Comparison of ENCODE assay signal across 28 mouse cellular contexts in genomic region chr16:85231908-85232467, GRCm38 (mm10). TPM values are rescaled to one million over a fixed set of nuclear protein-coding genes. Genes with fewer than 3 reads are reported as not detected.
DNase-seq lines count a peak whose midpoint lies in the region; ATAC-seq and TF ChIP-seq lines count a peak whose summit lies in the region.
"Had no signal": no experiment of that assay in that cellular context is flagged by ENCODE, and none has a peak within 500 bp of the region (broad histone marks: within the 10 kb centered on the region; RNA-seq: fewer than 3 reads in every experiment).

No protein-coding gene starts in this region.

- 23% methylated on average over 6 of the region's 6 CpGs for WGBS in kidney, embryonic 14.5 days
- 29% methylated on average over 6 of the region's 6 CpGs for WGBS in embryonic facial prominence, embryonic 12.5 days
- 36% methylated on average over 6 of the region's 6 CpGs for WGBS in forebrain, postnatal 0 days

- H3K9ac ChIP-seq in kidney, embryonic 14.5 days (ENCODE audit: low read depth, low read length) = no peak overlapping the region
- H3K9ac ChIP-seq in embryonic facial prominence, embryonic 12.5 days = no peak overlapping the region
- no peak overlapping the region for H3K9ac ChIP-seq in forebrain, postnatal 0 days
- H3K9ac ChIP-seq: embryonic facial prominence, embryonic 15.5 days; heart, embryonic 12.5 days; liver, postnatal 0 days; midbrain, embryonic 12.5 days had no signal

- no peak for DNase-seq in kidney, adult 11 months
- DNase-seq in embryo, embryonic 10 days (ENCODE audit: low spot score) = peak; percentile 26
- DNase-seq in forebrain, postnatal 0 days = no peak
- DNase-seq in thymus, postnatal 4 days = no peak
- no peak for DNase-seq in layer of hippocampus, adult 9-11 months
- no peak for DNase-seq in left cerebral cortex, adult 11 months (ENCODE audit: low spot score)
- DNase-seq: adrenal gland, postnatal 14 days; cerebellum, adult 8-10 months; cerebellum, postnatal 36 days; gastrocnemius, postnatal 14 days; heart, adult 11 months; heart, postnatal 10 days; kidney, postnatal 25 days; liver, postnatal 0 days; lung, postnatal 14 days; right cerebral cortex, postnatal 14 days; spleen, adult 18-20 months; thymus, postnatal 14 days had no signal

- no peak for TF ChIP-seq CTCF in forebrain, postnatal 0 days (IDR thresholded peaks at IDR 0.05; ENCODE audit: low read depth)

- H3K4me1 ChIP-seq in kidney, embryonic 14.5 days (ENCODE audit: control insufficient read depth, insufficient read depth, low read length) = no peaks in the 10 kb centered on the region
- 0 out of 2 replicates have a peak, but pooled peaks cover 6% of the 10 kb centered on the region for H3K4me1 ChIP-seq in embryonic facial prominence, embryonic 12.5 days
- H3K4me1 ChIP-seq in forebrain, postnatal 0 days (ENCODE audit: insufficient read depth) = no peaks in the 10 kb centered on the region
- H3K4me1 ChIP-seq: embryonic facial prominence, embryonic 15.5 days; heart, embryonic 12.5 days; hindbrain, embryonic 10.5 days; midbrain, embryonic 12.5 days had no signal

- H3K36me3 ChIP-seq in kidney, embryonic 14.5 days (ENCODE audit: control insufficient read depth, insufficient read depth, low read length) = no peaks in the 10 kb centered on the region
- no peaks in the 10 kb centered on the region for H3K36me3 ChIP-seq in embryonic facial prominence, embryonic 12.5 days
- H3K36me3 ChIP-seq in forebrain, postnatal 0 days (ENCODE audit: insufficient read depth) = no peaks in the 10 kb centered on the region
- H3K36me3 ChIP-seq: embryonic facial prominence, embryonic 15.5 days; heart, embryonic 12.5 days; hindbrain, embryonic 10.5 days; midbrain, embryonic 12.5 days had no signal

- no peak overlapping the region for H3K4me2 ChIP-seq in kidney, embryonic 14.5 days (replicated peaks; ENCODE audit: low read depth, low read length)
- H3K4me2 ChIP-seq in embryonic facial prominence, embryonic 12.5 days (replicated peaks) = no peak overlapping the region
- H3K4me2 ChIP-seq in forebrain, postnatal 0 days (ENCODE audit: low read depth) = no peak overlapping the region
- H3K4me2 ChIP-seq: embryonic facial prominence, embryonic 15.5 days; heart, embryonic 12.5 days; liver, embryonic 11.5 days; midbrain, embryonic 12.5 days had no signal

- no peak overlapping the region for H3K27ac ChIP-seq in kidney, embryonic 14.5 days (ENCODE audit: low read depth, low read length)
- H3K27ac ChIP-seq in embryonic facial prominence, embryonic 12.5 days = 0 out of 2 replicates have a peak overlapping the region, but pooled peaks have one; percentile 17
- no peak overlapping the region for H3K27ac ChIP-seq in forebrain, postnatal 0 days (ENCODE audit: low read depth, low read length)
- H3K27ac ChIP-seq: embryonic facial prominence, embryonic 15.5 days; hindbrain, embryonic 10.5 days; hindbrain, postnatal 0 days; left cerebral cortex, adult 2 months; midbrain, embryonic 12.5 days had no signal

- H3K27me3 ChIP-seq in kidney, embryonic 14.5 days (ENCODE audit: control insufficient read depth, insufficient read depth, low read length) = no peaks in the 10 kb centered on the region
- no peaks in the 10 kb centered on the region for H3K27me3 ChIP-seq in embryonic facial prominence, embryonic 12.5 days
- H3K27me3 ChIP-seq in forebrain, postnatal 0 days (ENCODE audit: insufficient read depth, low read length) = no peaks in the 10 kb centered on the region
- H3K27me3 ChIP-seq: embryonic facial prominence, embryonic 15.5 days; heart, embryonic 12.5 days; midbrain, embryonic 12.5 days had no signal

- H3K9me3 ChIP-seq in kidney, embryonic 14.5 days (ENCODE audit: control insufficient read depth, low read length) = no peaks in the 10 kb centered on the region
- H3K9me3 ChIP-seq in embryonic facial prominence, embryonic 12.5 days = no peaks in the 10 kb centered on the region
- no peaks in the 10 kb centered on the region for H3K9me3 ChIP-seq in forebrain, postnatal 0 days (ENCODE audit: low read length)
- H3K9me3 ChIP-seq: embryonic facial prominence, embryonic 15.5 days; heart, embryonic 12.5 days; hindbrain, embryonic 10.5 days; midbrain, embryonic 12.5 days had no signal

- no peak overlapping the region for H3K4me3 ChIP-seq in kidney, embryonic 14.5 days (ENCODE audit: low read length)
- no peak overlapping the region for H3K4me3 ChIP-seq in embryonic facial prominence, embryonic 12.5 days
- H3K4me3 ChIP-seq in forebrain, postnatal 0 days (ENCODE audit: low read depth, low read length) = no peak overlapping the region
- H3K4me3 ChIP-seq: embryonic facial prominence, embryonic 15.5 days; heart, embryonic 12.5 days; hindbrain, embryonic 10.5 days; left cerebral cortex, adult 2 months; midbrain, embryonic 12.5 days had no signal

- ATAC-seq in kidney, embryonic 14.5 days (ENCODE audit: low FRiP score, low TSS enrichment) = peak; percentile 69
- ATAC-seq in embryonic facial prominence, embryonic 12.5 days (ENCODE audit: insufficient number of reproducible peaks, insufficient read depth, low FRiP score, low TSS enrichment) = no peak
- peak; percentile 47; the same call in 1 of the 2 replicates for ATAC-seq in forebrain, postnatal 0 days
- ATAC-seq: hindbrain, postnatal 0 days; intestine, embryonic 16.5 days; liver, postnatal 0 days had no signal

RNA-seq across cellular contexts. Expression of gene App, which starts 58.4 kb away (rescaled TPM):
- 166 and 225 TPM in 2 replicates for polyA plus RNA-seq in kidney, embryonic 14.5 days (2014; fragmentation: Nextera tagmentation; extraction: Ambion mirVana)
- polyA plus RNA-seq in embryonic facial prominence, embryonic 12.5 days (2016; fragmentation: Nextera tagmentation; extraction: Ambion mirVana) = 197 and 224 TPM in 2 replicates
- total RNA-seq in forebrain, postnatal 0 days (2014; rRNA removed) = 368 and 493 TPM in 2 replicates
- 289 and 433 TPM in 2 replicates for polyA plus RNA-seq in forebrain, postnatal 0 days (2015; fragmentation: Nextera tagmentation; extraction: Ambion mirVana)
